Mouse (Mus musculus) liver, adult 2 months (tissue): ENCODE measurements around the gene Dnajb8. TPM values are rescaled to one million over a fixed set of nuclear protein-coding genes. Genes with fewer than 3 reads are reported as not detected.
A peak's percentile ranks its signal among the peaks of the same experiment; 100 is the strongest.

Experiments
- DNase-seq: peaks from one replicate; pipeline ENCODE4 v3.0.0-alpha.2; 2011; ENCODE audit warnings: low read depth, low spot score; ENCODE audit errors: extremely low read depth
- H3K27ac ChIP-seq: fragments of 200-500 bp; replicated peaks from 2 replicates; pipeline ENCODE4 v1.5.1; 2012; ENCODE audit warnings: low read depth, mild to moderate bottlenecking, control low read depth, inconsistent platforms, low read length; ENCODE audit not compliant: insufficient read depth
- H3K27me3 ChIP-seq: fragments of 200-500 bp; 2 replicates; pipeline ENCODE4 v1.6.1; 2012; ENCODE audit warnings: mild to moderate bottlenecking, moderate library complexity, low read length, inconsistent platforms; ENCODE audit not compliant: control insufficient read depth, insufficient read depth
- H3K36me3 ChIP-seq: fragments of 200-500 bp; 2 replicates; pipeline ENCODE4 v1.6.1; 2012; ENCODE audit warnings: low read length, inconsistent platforms; ENCODE audit not compliant: control insufficient read depth, insufficient read depth
- H3K4me1 ChIP-seq: fragments of 200-500 bp; 2 replicates; pipeline ENCODE4 v1.6.1; 2011; ENCODE audit warnings: low read length; ENCODE audit not compliant: control insufficient read depth, insufficient read depth
- H3K4me3 ChIP-seq: fragments of 200-500 bp; 2 replicates; pipeline ENCODE4 v1.5.1; 2011; ENCODE audit warnings: low read depth, mild to moderate bottlenecking, control low read depth, low read length, moderate library complexity; ENCODE audit not compliant: insufficient read depth
- H3K79me2 ChIP-seq: fragments of 200-500 bp; 2 replicates; pipeline ENCODE4 v1.6.1; 2012; ENCODE audit warnings: inconsistent platforms, mild to moderate bottlenecking, low read length, moderate library complexity; ENCODE audit not compliant: control insufficient read depth, insufficient read depth
- H3K9ac ChIP-seq: fragments of 200-500 bp; 2 replicates; pipeline ENCODE4 v1.6.1; 2012; ENCODE audit warnings: low read depth, mild to moderate bottlenecking, control low read depth, inconsistent platforms, low read length
- CTCF ChIP-seq: fragments of 200-500 bp; IDR thresholded peaks from 2 replicates; pipeline ENCODE4 v1.5.1; 2011; ENCODE audit warnings: low read depth, low read length, control low read depth
- POLR2A ChIP-seq: fragments of 200-500 bp; IDR thresholded peaks from 2 replicates; pipeline ENCODE4 v1.6.1; 2011; ENCODE audit warnings: low read length, control low read depth; ENCODE audit not compliant: insufficient read depth; ENCODE audit errors: extremely low read depth
- WGBS: fragments of 180-500 bp; shearing (Covaris S2); methylation state at CpG from one replicate; pipeline ENCODE4 v1.1.7; 2018; 5-methylcytosine and 5-hydroxymethylcytosine counted together
- polyA plus RNA-seq: library from polyadenylated mRNA; depleted of rRNA; stranded (reverse); fragments of >200 nt; gene quantifications from 2 replicates; pipeline ENCODE4 v1.2.3, GENCODE M21; 2012
- total RNA-seq: library from RNA; depleted of rRNA; stranded (reverse); fragments of >200 nt; gene quantifications from 2 replicates; pipeline ENCODE4 v1.2.3, GENCODE M21; 2014

The Dnajb8 gene
- total and polyA plus RNA-seq, 2 experiments, result not detected

- TF ChIP-seq POLR2A (no peak), CTCF (no peak)
- Histone ChIP-seq H3K79me2 (no peaks in the 10 kb centered on the region), H3K9ac (no peak overlapping the region), H3K4me3 (no peak overlapping the region), H3K27ac (no peak overlapping the region), H3K4me1 (no peaks in the 10 kb centered on the region), H3K27me3 (no peaks in the 10 kb centered on the region), H3K36me3 (no peaks in the 10 kb centered on the region)
- 67% methylated on average over 6 of the region's 6 CpGs for WGBS
- DNase-seq, result no peak
Observed at GRCm38 (mm10) chr6:88215797-88216196, 6.3 kb upstream of the Dnajb8 start.

DNA sequence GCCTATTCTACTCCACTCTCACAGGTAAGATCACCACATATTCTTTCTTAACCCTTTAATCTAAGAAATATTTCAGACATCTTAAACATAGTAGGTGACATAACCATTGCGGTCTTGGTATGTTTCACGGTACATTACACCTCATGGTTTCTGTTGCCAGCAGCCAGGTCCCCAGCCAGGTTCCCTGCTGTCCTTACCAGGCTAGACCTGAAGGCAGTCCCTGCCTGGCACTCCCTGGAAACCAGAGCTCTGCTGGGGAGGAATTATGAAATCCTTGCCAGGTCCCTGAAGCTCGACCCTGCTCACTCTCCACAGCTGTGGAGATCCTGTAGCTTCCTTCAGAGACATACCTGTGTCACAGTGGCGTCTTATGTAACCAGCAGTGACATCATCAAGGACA lies 5.9 kb upstream of the Dnajb8 start:
- no peaks in the 10 kb centered on the region for H3K27me3 ChIP-seq
- H3K9ac ChIP-seq, result no peak overlapping the region
- no peaks in the 10 kb centered on the region for H3K36me3 ChIP-seq
- no peak overlapping the region for H3K4me3 ChIP-seq
- H3K79me2 ChIP-seq, result no peaks in the 10 kb centered on the region
- DNase-seq, result no peak
- H3K27ac ChIP-seq, result no peak overlapping the region
- WGBS, result 86% methylated on average over 4 of the region's 4 CpGs
- no peaks in the 10 kb centered on the region for H3K4me1 ChIP-seq
- TF ChIP-seq CTCF (no peak), POLR2A (no peak)

DNA sequence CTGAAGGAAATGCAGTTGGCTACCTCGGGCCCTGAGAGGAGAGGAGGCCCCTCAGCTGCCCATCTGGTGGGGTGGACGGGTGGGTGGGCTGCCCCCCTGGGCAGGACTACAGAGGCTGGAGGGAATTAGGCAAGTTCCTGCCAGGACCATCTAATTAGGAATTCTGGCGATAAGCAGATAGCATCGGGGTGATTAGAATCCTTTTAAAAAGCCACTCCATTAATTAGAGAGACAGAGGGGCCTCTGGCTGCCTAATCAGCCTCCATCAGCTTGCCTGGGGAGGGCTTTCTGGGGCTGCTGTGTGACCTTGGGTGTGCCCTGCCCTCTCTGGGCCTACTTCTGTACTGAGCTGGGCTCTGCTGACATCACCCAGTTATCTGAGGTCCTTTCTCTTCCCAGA lies 3.0 kb upstream of the Dnajb8 start:
- H3K4me3 ChIP-seq, result no peak overlapping the region
- no peak overlapping the region for H3K9ac ChIP-seq
- no peaks in the 10 kb centered on the region for H3K27me3 ChIP-seq
- no peaks in the 10 kb centered on the region for H3K79me2 ChIP-seq
- H3K36me3 ChIP-seq, result no peaks in the 10 kb centered on the region
- no peaks in the 10 kb centered on the region for H3K4me1 ChIP-seq
- H3K27ac ChIP-seq, result no peak overlapping the region
- DNase-seq, result no peak
- TF ChIP-seq POLR2A (no peak), CTCF (no peak)
- WGBS, result 46% methylated on average over 4 of the region's 4 CpGs

GRCm38 (mm10) chr6:88226570-88226994 lies 4.5 kb downstream of the Dnajb8 start:
- Histone ChIP-seq H3K4me3 (no peak overlapping the region), H3K27me3 (no peaks in the 10 kb centered on the region), H3K4me1 (no peaks in the 10 kb centered on the region), H3K9ac (no peak overlapping the region), H3K27ac (no peak overlapping the region), H3K79me2 (no peaks in the 10 kb centered on the region), H3K36me3 (no peaks in the 10 kb centered on the region)
- 63% methylated on average over 5 of the region's 5 CpGs for WGBS
- no peak for DNase-seq
- TF ChIP-seq POLR2A (no peak), CTCF (0 out of 2 replicates have a peak, but pooled peaks have one; percentile 5)

- Histone ChIP-seq H3K27me3 (no peaks in the 10 kb centered on the region), H3K4me3 (no peak overlapping the region), H3K27ac (no peak overlapping the region), H3K4me1 (no peaks in the 10 kb centered on the region), H3K9ac (no peak overlapping the region), H3K79me2 (no peaks in the 10 kb centered on the region), H3K36me3 (no peaks in the 10 kb centered on the region)
- DNase-seq, result no peak
- 79% methylated on average over 7 of the region's 7 CpGs for WGBS
- TF ChIP-seq POLR2A (no peak), CTCF (no peak)
Observed at GRCm38 (mm10) chr6:88227537-88227936, 5.5 kb downstream of the Dnajb8 start.

DNA sequence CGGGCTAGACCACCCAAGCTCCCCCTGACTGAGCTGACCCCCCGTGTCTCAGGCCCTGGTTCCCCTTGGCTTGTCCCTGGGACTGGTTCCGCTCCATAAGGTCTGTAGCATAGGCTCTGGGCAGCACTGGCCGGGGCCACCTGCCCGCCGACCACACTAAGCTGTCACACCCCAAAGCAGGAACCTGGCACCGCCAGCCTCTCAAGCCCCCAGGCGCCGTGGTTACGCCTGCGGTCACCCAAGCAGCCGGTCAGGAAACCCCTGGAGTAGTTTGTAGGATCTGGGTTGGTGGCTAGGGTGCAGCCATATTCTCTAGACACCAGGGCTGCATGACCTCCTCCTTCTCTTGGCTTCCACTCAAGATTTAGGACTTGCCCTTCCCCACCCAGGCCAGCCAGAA lies 7.2 kb downstream of the Dnajb8 start:
- 84% methylated on average over 12 of the region's 12 CpGs for WGBS
- TF ChIP-seq CTCF, result no peak
- no peak for TF ChIP-seq POLR2A
- Histone ChIP-seq H3K79me2 (no peaks in the 10 kb centered on the region), H3K27me3 (no peaks in the 10 kb centered on the region), H3K4me1 (no peaks in the 10 kb centered on the region), H3K9ac (no peak overlapping the region), H3K36me3 (no peaks in the 10 kb centered on the region), H3K27ac (no peak overlapping the region), H3K4me3 (no peak overlapping the region)
- DNase-seq, result no peak
